Mouse (Mus musculus): Measurements from ENCODE around the gene Tab3.

Gene Tab3

DNA sequence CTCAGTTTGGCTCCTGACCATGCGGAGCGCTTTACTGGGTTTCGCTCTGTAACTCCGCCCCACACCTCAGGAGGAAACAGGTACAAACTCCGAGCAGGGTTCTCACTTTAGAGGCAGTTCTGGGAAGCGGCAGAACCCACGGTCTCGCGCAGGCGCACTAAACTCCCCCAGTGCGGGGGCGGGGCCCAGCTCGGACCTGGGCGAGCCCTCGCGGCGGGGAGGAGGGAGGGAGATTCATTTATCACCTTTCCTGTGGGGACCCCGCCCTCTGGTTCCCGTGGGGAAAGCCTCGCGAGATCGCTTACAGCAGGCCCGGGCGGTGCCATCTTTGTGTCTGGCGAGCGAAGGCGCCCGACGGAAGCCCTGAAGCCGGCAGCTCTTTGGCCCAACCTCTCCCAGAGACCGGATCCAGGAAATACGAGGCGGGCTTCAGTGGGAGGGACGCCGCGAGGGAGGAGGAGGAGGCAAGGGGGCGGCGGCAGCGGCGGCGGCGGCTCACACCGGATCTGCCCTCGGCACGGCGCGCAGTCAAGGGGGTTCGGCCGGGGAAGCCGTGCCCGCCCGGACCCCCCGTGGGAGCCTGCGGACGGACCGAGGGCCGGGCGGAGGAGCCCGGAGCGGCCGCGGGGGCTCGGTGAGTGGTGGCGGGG, at the start of gene Tab3:
Gene Tab3, plus strand, starts transcription at position 491 of the 650 bp plus-strand sequence.
- peak; percentile 95 for DNase-seq (ENCODE audit: low read depth, low spot score)

GRCm38 (mm10) chrX:85525545-85525944, 48.3 kb upstream of the Tab3 start:
- DNase-seq (ENCODE audit: low read depth, low spot score), result no peak

DNA sequence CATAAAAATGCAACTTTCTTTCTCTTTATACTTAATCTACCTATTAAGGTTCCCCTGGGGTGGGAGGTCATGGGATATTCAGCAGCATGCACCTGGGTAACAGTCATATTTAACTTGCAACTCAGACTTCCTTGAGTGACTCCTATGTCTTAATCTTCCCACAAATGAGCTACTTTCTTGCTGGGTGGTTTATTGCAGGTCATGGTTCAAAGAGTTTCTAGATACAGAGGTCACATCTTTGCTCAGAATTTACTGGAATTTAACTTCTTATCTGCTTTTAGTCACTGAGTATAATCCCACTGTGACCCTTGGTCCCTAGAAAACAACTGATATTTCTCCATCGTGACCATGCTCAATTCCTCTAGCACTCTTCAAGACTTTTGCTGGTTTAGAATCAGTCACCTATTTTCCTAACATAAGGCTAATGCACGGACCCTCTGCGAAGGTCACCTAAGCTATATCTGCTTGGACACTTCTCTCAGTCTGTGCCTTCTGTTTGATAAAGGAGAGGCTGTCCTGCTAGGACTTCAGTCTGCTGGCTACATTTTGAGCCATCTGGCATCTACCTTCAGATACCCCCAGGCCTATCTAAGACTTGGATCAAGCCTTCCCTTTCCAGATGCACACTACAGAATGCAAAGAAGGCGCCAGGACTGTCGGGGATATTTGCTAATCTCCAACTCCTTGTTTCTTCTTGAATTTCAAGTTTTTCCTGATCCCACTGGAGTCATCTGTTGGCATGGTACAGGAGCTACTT, 47.4 kb upstream of the Tab3 start:
- no peak for DNase-seq (ENCODE audit: low read depth, low spot score)

DNA sequence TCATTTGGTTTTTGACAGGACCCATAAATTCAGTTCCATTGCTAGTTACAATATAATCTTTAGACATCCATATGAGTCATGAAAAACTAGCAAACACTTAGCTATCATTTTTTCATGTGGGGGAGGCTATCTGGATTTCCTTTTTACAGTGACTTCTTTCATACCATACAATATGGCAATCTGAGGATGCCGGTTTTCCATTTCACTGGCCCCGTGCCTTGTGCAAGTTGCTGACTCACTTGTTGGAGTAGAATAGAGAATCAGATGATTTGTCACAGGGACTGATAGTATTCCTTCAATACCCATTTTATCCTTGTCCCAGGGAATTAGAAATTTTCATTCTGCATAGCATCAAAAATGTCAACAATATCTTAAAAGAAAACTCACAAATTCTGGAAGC, 14.9 kb upstream of the Tab3 start:
- DNase-seq (ENCODE audit: low read depth, low spot score), result no peak

GRCm38 (mm10) chrX:85566256-85566655, 7.6 kb upstream of the Tab3 start:
- no peak for DNase-seq (ENCODE audit: low read depth, low spot score)

- DNase-seq (ENCODE audit: low read depth, low spot score), result peak; percentile 53
Measured at GRCm38 (mm10) chrX:85574182-85574541, 340 bp downstream of the Tab3 start.

- DNase-seq (ENCODE audit: low read depth, low spot score), result no peak
Measured at GRCm38 (mm10) chrX:85576310-85576709, 2.5 kb downstream of the Tab3 start.

DNA sequence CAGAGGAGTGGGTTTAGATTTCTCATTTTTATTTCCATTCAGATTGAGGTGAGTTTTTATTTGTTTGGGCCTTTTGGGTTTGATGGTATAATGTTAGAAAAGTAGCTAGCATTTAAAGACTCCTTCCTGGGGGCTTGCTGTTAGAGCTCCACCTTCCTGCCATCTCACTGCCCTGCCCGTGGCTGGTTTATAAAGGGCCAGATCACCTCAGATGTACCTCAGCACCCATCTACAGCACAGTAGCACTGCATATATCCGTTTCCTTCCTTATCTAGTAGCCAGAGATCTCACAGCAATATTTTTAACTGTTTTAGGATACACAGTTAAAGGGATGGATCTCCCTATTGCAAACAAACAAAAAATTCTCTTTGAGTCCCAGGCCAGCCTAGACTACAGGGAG, 6.9 kb downstream of the Tab3 start:
- DNase-seq (ENCODE audit: low read depth, low spot score), result no peak

DNA sequence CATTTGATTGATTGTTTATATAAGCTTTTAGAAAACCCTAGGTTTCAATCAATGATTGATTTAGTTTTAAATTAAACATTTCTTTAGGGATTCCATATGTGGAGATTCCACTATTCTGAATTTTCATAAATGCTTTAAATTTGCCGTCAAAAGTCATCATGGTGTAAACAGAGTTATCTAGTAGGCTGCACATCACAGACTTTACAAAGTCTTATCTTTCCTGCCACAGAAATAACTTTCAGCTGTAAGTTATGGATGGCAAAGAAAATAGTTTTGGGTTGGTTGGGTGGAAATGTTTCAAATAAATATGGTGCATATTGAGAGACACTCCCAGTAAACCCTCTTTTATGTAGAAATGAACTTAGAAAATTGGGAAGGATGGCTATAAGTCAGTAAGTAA, 8.7 kb downstream of the Tab3 start:
- DNase-seq (ENCODE audit: low read depth, low spot score), result no peak

DNA sequence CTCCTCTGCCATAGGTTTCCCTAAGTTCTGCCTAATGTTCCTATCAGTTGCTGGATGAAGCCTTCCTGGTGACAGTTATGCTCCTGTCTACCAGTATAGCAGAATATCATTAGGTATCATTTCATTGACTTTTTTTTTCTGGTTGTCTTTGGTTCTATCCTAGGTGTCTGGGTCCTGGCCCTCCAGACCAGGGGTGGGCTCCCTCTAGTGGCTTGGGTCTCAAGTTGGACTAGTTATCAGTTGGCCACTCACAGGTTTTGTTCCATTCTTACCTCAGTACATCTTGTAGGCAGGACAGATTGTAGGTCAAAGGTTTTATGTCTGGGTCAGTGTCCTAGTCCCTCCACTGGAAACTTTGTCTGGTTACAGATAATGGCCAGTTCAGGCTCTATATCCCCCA, 11.8 kb downstream of the Tab3 start:
- peak; percentile 13 for DNase-seq (ENCODE audit: low read depth, low spot score)

GRCm38 (mm10) chrX:85614701-85615100, 40.9 kb downstream of the Tab3 start:
- DNase-seq (ENCODE audit: low read depth, low spot score), result no peak

DNA sequence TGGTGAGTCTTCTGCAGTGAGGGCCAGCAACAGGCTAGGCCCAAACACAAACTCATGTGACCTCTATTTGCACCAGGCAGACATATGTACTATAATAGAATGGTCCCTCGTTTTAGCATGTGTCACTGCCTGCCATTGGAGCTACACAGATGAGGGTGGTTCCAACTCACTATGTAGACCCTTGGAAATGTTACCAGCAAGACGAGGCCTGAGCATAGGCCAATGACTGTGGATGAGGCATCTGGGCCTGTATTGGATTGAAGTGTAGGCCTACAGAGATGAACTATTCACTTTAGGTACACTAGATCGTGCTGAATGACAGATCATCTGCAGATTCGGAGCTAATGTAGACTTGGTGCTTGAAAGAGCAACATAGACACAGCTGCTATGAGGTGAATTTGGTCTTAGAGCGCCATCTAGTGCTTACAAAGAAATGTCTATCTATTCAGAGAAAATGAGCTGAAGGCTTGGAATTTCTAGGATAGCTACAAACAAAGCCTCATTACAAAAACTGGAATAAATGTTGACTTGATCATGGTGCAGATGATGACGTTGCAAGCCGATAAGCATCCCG, 72.5 kb downstream of the Tab3 start:
- DNase-seq (ENCODE audit: low read depth, low spot score), result peak; percentile 57

DNA sequence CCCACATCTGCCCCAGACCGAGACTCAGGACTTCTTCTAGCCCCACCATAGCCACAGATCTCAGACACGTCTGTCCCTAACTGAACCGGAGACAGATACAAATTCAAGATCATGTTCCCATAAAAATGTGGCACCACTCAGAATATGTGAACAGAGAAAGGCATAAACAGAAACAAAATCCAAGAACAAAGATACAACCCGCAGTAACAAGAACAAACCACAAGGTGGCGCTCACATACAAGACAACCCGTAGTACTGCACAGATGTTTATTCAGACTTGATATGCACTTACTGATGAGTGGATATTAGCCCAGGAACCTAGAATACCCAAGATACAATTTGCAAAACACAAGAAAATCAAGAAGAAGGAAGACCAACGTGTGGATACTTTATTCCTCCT, 103.0 kb downstream of the Tab3 start:
- DNase-seq (ENCODE audit: low read depth, low spot score), result peak; percentile 50

- no peak for DNase-seq (ENCODE audit: low read depth, low spot score)
Measured at GRCm38 (mm10) chrX:85682125-85682524, 108.3 kb downstream of the Tab3 start.

- DNase-seq (ENCODE audit: low read depth, low spot score), result no peak
Measured at GRCm38 (mm10) chrX:85683723-85684122, 109.9 kb downstream of the Tab3 start.

All from A20 (cell line).